Mouse (Mus musculus) CD4-positive, CD25-positive, alpha-beta regulatory T cell, adult 4 months (primary cell): ENCODE measurements around the gene Pip4k2b. TPM values are rescaled to one million over a fixed set of nuclear protein-coding genes. Genes with fewer than 3 reads are reported as not detected.
"Not testable (repeated sequence)": the region's sequence is repeated elsewhere in the genome, so short reads cannot be mapped to it uniquely, and the experiment has no call there.

Experiments used
- ATAC-seq: one replicate; pipeline ENCODE4 v1.8.0; 2017
- polyA plus RNA-seq, 2 experiments: library from polyadenylated mRNA; unstranded; fragments of 100-300 nt; shearing (Covaris generic); gene quantifications; one replicate each; pipeline ENCODE4 v1.2.1; 2017

Pip4k2b gene
- 1 to 10 TPM; 1.4 to 2.2 TPM for polyA plus RNA-seq

- no peak for ATAC-seq
Observed at GRCm38 (mm10) chr11:97744063-97744717, at the start of gene Pip4k2b. Gene Pip4k2b, minus strand, starts transcription at chr11:97744704.

- ATAC-seq: peak; percentile 72
Observed at GRCm38 (mm10) chr11:97793165-97793564, 48.7 kb upstream of the Pip4k2b start.

- not testable (repeated sequence) for ATAC-seq
Observed at GRCm38 (mm10) chr11:97790778-97791438, 46.4 kb upstream of the Pip4k2b start.

- ATAC-seq: no peak
Observed at GRCm38 (mm10) chr11:97789727-97790126, 45.2 kb upstream of the Pip4k2b start.

GRCm38 (mm10) chr11:97787961-97788360, 43.5 kb upstream of the Pip4k2b start:
- no peak for ATAC-seq

GRCm38 (mm10) chr11:97782564-97782895, 38.0 kb upstream of the Pip4k2b start:
- no peak for ATAC-seq

- peak; percentile 91 for ATAC-seq
Observed at GRCm38 (mm10) chr11:97781832-97782563, 37.5 kb upstream of the Pip4k2b start, which contains the start of gene Rpl23. Gene Rpl23, minus strand, starts transcription at chr11:97782437.

- ATAC-seq: no peak
Observed at GRCm38 (mm10) chr11:97781478-97781831, 37.0 kb upstream of the Pip4k2b start.

- no peak for ATAC-seq
Observed at GRCm38 (mm10) chr11:97779968-97780701, 35.6 kb upstream of the Pip4k2b start.

GRCm38 (mm10) chr11:97778918-97779317, 34.4 kb upstream of the Pip4k2b start:
- no peak for ATAC-seq

- ATAC-seq: no peak
Observed at GRCm38 (mm10) chr11:97777129-97777529, 32.6 kb upstream of the Pip4k2b start.

GRCm38 (mm10) chr11:97776497-97777128, 32.1 kb upstream of the Pip4k2b start:
- ATAC-seq: no peak

- ATAC-seq: no peak
Observed at GRCm38 (mm10) chr11:97775808-97776496, 31.4 kb upstream of the Pip4k2b start, which contains the start of gene 1700001P01Rik. Gene 1700001P01Rik, minus strand, starts transcription at chr11:97775918.

- ATAC-seq: no peak
Observed at GRCm38 (mm10) chr11:97775186-97775585, 30.7 kb upstream of the Pip4k2b start.

- ATAC-seq: no peak
Observed at GRCm38 (mm10) chr11:97771410-97771809, 26.9 kb upstream of the Pip4k2b start.

- ATAC-seq: no peak
Observed at GRCm38 (mm10) chr11:97769704-97770103, 25.2 kb upstream of the Pip4k2b start.

GRCm38 (mm10) chr11:97766154-97766881, 21.8 kb upstream of the Pip4k2b start, which contains the start of gene Cwc25:
Gene Cwc25, minus strand, starts transcription at chr11:97766556.
- peak; percentile 99 for ATAC-seq

GRCm38 (mm10) chr11:97761638-97762037, 17.1 kb upstream of the Pip4k2b start:
- ATAC-seq: no peak

GRCm38 (mm10) chr11:97758942-97759341, 14.4 kb upstream of the Pip4k2b start:
- no peak for ATAC-seq

- ATAC-seq: no peak
Observed at GRCm38 (mm10) chr11:97758125-97758524, 13.6 kb upstream of the Pip4k2b start.

GRCm38 (mm10) chr11:97753277-97753676, 8.8 kb upstream of the Pip4k2b start:
- ATAC-seq: no peak
